Mouse (Mus musculus) small intestine, adult 2 months (tissue): ENCODE measurements around the gene Pds5b. TPM values are rescaled to one million over a fixed set of nuclear protein-coding genes. Genes with fewer than 3 reads are reported as not detected.
"Not testable (repeated sequence)": the region's sequence is repeated elsewhere in the genome, so short reads cannot be mapped to it uniquely, and the experiment has no call there.

Source experiments
- H3K27ac ChIP-seq: fragments of 200-500 bp; 2 replicates; pipeline ENCODE4 v1.5.1; 2012; ENCODE audit warnings: low read depth, low read length, control low read depth, inconsistent platforms; ENCODE audit not compliant: insufficient read depth
- H3K27me3 ChIP-seq: fragments of 200-500 bp; 2 replicates; pipeline ENCODE4 v1.6.1; 2012; ENCODE audit warnings: mild to moderate bottlenecking, moderate library complexity, low read length, inconsistent platforms; ENCODE audit not compliant: control insufficient read depth, insufficient read depth
- H3K36me3 ChIP-seq: fragments of 200-500 bp; 2 replicates; pipeline ENCODE4 v1.6.1; 2012; ENCODE audit warnings: mild to moderate bottlenecking, low read length, control low read depth, inconsistent platforms; ENCODE audit not compliant: control insufficient read depth, insufficient read depth
- H3K4me1 ChIP-seq: fragments of 200-500 bp; 2 replicates; pipeline ENCODE4 v1.6.1; 2012; ENCODE audit warnings: low read length, inconsistent platforms, mixed read lengths; ENCODE audit not compliant: control insufficient read depth, insufficient read depth, insufficient read length
- H3K4me3 ChIP-seq: fragments of 200-500 bp; 2 replicates; pipeline ENCODE4 v1.5.1; 2012; ENCODE audit warnings: low read depth, mild to moderate bottlenecking, control low read depth, inconsistent platforms, low read length, moderate library complexity
- CTCF ChIP-seq: fragments of 200-500 bp; IDR thresholded peaks from 2 replicates; pipeline ENCODE4 v1.5.1; 2012; ENCODE audit warnings: low read depth, mild to moderate bottlenecking, control low read depth, inconsistent platforms, low read length, moderate library complexity, mixed read lengths; ENCODE audit not compliant: insufficient replicate concordance, insufficient read length; ENCODE audit errors: extremely low read depth
- POLR2A ChIP-seq: fragments of 200-500 bp; IDR thresholded peaks from 2 replicates; pipeline ENCODE4 v1.6.1; 2012; ENCODE audit warnings: low read depth, mild to moderate bottlenecking, control low read depth, inconsistent platforms, low read length, moderate library complexity
- WGBS: fragments of 180-500 bp; shearing (Covaris S2); methylation state at CpG from one replicate; pipeline ENCODE4 v1.1.7; 2018; 5-methylcytosine and 5-hydroxymethylcytosine counted together
- polyA plus RNA-seq: library from polyadenylated mRNA; depleted of rRNA; stranded (reverse); fragments of >200 nt; gene quantifications from 2 replicates; pipeline ENCODE4 v1.2.3, GENCODE M21; 2012; rRNA removed

The Pds5b gene
- polyA plus RNA-seq = 0.34 and 1.0 TPM in 2 replicates

GRCm38 (mm10) chr5:150673153-150673835 is at the start of gene Pds5b:
Pds5b (plus strand) TSS chr5:150673739.
- 12% methylated on average over 49 of the region's 49 CpGs for WGBS
- Histone ChIP-seq H3K27ac (0 out of 2 replicates have a peak within 1 kb of the TSS, but pooled peaks have one; percentile 38), H3K4me1 (no peaks in the 10 kb centered on the region), H3K4me3 (peak within 1 kb of the TSS; percentile 100), H3K27me3 (no peaks in the 10 kb centered on the region), H3K36me3 (no peaks in the 10 kb centered on the region)
- TF ChIP-seq CTCF = peak; percentile 85
- 0 out of 2 replicates have a peak, but pooled peaks have one; percentile 18 for TF ChIP-seq POLR2A

GRCm38 (mm10) chr5:150625528-150625927 is 48.0 kb upstream of the Pds5b start:
- H3K36me3 ChIP-seq = peaks cover 5% of the 10 kb centered on the region; the same call in 1 of the 2 replicates
- TF ChIP-seq POLR2A (no peak), CTCF (no peak)
- 27% methylated on average over 7 of the region's 7 CpGs for WGBS
- peaks cover 7% of the 10 kb centered on the region; the same call in 1 of the 2 replicates for H3K4me1 ChIP-seq
- no peak overlapping the region for H3K27ac ChIP-seq
- H3K27me3 ChIP-seq = no peaks in the 10 kb centered on the region
- H3K4me3 ChIP-seq = no peak overlapping the region

- no peaks in the 10 kb centered on the region for H3K27me3 ChIP-seq
- H3K36me3 ChIP-seq = peaks cover 8% of the 10 kb centered on the region
- 91% methylated on average over 1 of the region's 1 CpGs for WGBS
- no peak for TF ChIP-seq POLR2A
- no peak for TF ChIP-seq CTCF
- no peak overlapping the region for H3K4me3 ChIP-seq
- no peak overlapping the region for H3K27ac ChIP-seq
- H3K4me1 ChIP-seq = no peaks in the 10 kb centered on the region
Measured at GRCm38 (mm10) chr5:150629272-150629671, 44.3 kb upstream of the Pds5b start.

GRCm38 (mm10) chr5:150629692-150630091 is 43.8 kb upstream of the Pds5b start:
- no peak for TF ChIP-seq CTCF
- no peak for TF ChIP-seq POLR2A
- H3K4me1 ChIP-seq = no peaks in the 10 kb centered on the region
- H3K36me3 ChIP-seq = peaks cover 10% of the 10 kb centered on the region
- H3K4me3 ChIP-seq = no peak overlapping the region
- 78% methylated on average over 2 of the region's 2 CpGs for WGBS
- no peak overlapping the region for H3K27ac ChIP-seq
- H3K27me3 ChIP-seq = no peaks in the 10 kb centered on the region

- Histone ChIP-seq H3K36me3 (peaks cover 48% of the 10 kb centered on the region), H3K27ac (no peak overlapping the region), H3K4me3 (no peak overlapping the region), H3K4me1 (no peaks in the 10 kb centered on the region), H3K27me3 (no peaks in the 10 kb centered on the region)
- 70% methylated on average over 3 of the region's 3 CpGs for WGBS
- TF ChIP-seq CTCF (no peak), POLR2A (no peak)
Measured at GRCm38 (mm10) chr5:150641440-150641839, 32.1 kb upstream of the Pds5b start.

- peaks cover 46% of the 10 kb centered on the region for H3K36me3 ChIP-seq
- not testable (repeated sequence) for H3K4me1 ChIP-seq, H3K4me3 ChIP-seq, H3K27me3 ChIP-seq, H3K27ac ChIP-seq
- WGBS = 98% methylated on average over 4 of the region's 4 CpGs
Measured at GRCm38 (mm10) chr5:150643390-150643789, 30.1 kb upstream of the Pds5b start.

- no peak for TF ChIP-seq POLR2A
- TF ChIP-seq CTCF = no peak
- Histone ChIP-seq H3K4me1 (no peaks in the 10 kb centered on the region), H3K27me3 (no peaks in the 10 kb centered on the region), H3K27ac (no peak overlapping the region), H3K4me3 (no peak overlapping the region), H3K36me3 (peaks cover 49% of the 10 kb centered on the region)
- WGBS = 84% methylated on average over 4 of the region's 4 CpGs
Measured at GRCm38 (mm10) chr5:150644926-150645325, 28.6 kb upstream of the Pds5b start.
